Mouse (Mus musculus): Measurements from ENCODE around the gene A830031A19Rik. TPM values are rescaled to one million over a fixed set of nuclear protein-coding genes. Genes with fewer than 3 reads are reported as not detected.
A peak's percentile ranks its signal among the peaks of the same experiment; 100 is the strongest.

Gene A830031A19Rik
- polyA plus RNA-seq, 1 experiment from 2014 or later: not detected

GRCm38 (mm10) chr11:24079392-24080391, 4.8 kb upstream of the A830031A19Rik start:
- peaks cover 17% of the 10 kb centered on the region for H3K4me1 ChIP-seq
- peaks cover 2% of the 10 kb centered on the region for H3K27me3 ChIP-seq (ENCODE audit: insufficient read depth, poor library complexity, severe bottlenecking)
- no peaks in the 10 kb centered on the region for H3K9me3 ChIP-seq
- DNase-seq (ENCODE audit: low spot score): no peak
- peak overlapping the region; percentile 92 for H3K27ac ChIP-seq
- H3K36me3 ChIP-seq: no peaks in the 10 kb centered on the region
- H3K4me3 ChIP-seq: peak overlapping the region; percentile 78
- under 1% methylated on average over 43 of the region's 43 CpGs for WGBS

DNA sequence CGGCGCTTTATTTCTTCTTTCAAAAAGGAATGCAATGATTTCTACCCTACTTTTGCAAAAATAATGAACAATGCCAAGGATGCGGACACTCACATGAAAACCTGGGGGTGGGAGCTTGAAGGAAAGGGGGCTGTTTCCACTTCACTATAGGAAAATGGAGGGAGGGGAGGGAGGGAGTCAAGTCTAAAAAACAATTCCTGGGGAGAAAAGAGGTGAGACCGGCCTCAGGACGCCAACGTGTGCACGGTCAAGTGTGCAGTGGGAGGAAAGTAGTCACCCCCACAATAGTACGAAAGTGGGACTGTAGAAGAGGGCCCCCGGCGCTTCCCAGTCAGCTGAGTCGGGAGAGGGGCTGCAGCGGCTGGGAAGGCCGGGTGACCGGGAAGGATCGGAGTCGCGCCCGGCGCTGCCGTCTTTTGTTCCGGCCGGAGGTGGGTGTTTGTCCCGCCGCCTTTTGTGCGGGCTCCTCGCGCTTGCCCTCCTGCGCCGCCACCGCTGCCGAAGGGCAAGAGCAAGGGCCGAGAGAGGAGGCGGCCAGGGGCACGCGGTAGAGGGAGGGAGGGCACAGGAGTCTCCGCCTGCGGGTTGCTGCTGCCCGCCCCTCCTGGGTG, 4.0 kb upstream of the A830031A19Rik start:
- under 1% methylated on average over 38 of the region's 38 CpGs for WGBS
- Histone ChIP-seq H3K4me1 (peaks cover 19% of the 10 kb centered on the region), H3K4me3 (peak overlapping the region; percentile 78), H3K9me3 (no peaks in the 10 kb centered on the region), H3K27ac (peak overlapping the region; percentile 92), H3K27me3 (ENCODE audit: insufficient read depth, poor library complexity, severe bottlenecking) (peaks cover 9% of the 10 kb centered on the region), H3K36me3 (no peaks in the 10 kb centered on the region)
- peak; percentile 80 for DNase-seq (ENCODE audit: low spot score)

GRCm38 (mm10) chr11:24077795-24078705, 3.2 kb upstream of the A830031A19Rik start, which contains the start of gene Bcl11a:
Gene Bcl11a (plus strand): TSS chr11:24078056.
- Histone ChIP-seq H3K4me3 (peak within 1 kb of the TSS; percentile 78), H3K9me3 (no peaks in the 10 kb centered on the region), H3K36me3 (no peaks in the 10 kb centered on the region), H3K4me1 (peaks cover 19% of the 10 kb centered on the region), H3K27me3 (ENCODE audit: insufficient read depth, poor library complexity, severe bottlenecking) (peaks cover 16% of the 10 kb centered on the region), H3K27ac (peak within 1 kb of the TSS; percentile 92)
- WGBS: under 1% methylated on average over 38 of the region's 51 CpGs
- peak; percentile 95 for DNase-seq (ENCODE audit: low spot score)

- no peaks in the 10 kb centered on the region for H3K36me3 ChIP-seq
- no peaks in the 10 kb centered on the region for H3K9me3 ChIP-seq
- DNase-seq (ENCODE audit: low spot score): peak; percentile 87
- peak overlapping the region; percentile 92 for H3K27ac ChIP-seq
- peaks cover 19% of the 10 kb centered on the region for H3K4me1 ChIP-seq
- H3K27me3 ChIP-seq (ENCODE audit: insufficient read depth, poor library complexity, severe bottlenecking): peaks cover 21% of the 10 kb centered on the region
- H3K4me3 ChIP-seq: peak overlapping the region; percentile 78
- under 1% methylated on average over 57 of the region's 59 CpGs for WGBS
These were observed 2.2 kb upstream of the A830031A19Rik start for GRCm38 (mm10) chr11:24076821-24077730.

- under 1% methylated on average over 32 of the region's 32 CpGs for WGBS
- no peaks in the 10 kb centered on the region for H3K36me3 ChIP-seq
- H3K9me3 ChIP-seq: no peaks in the 10 kb centered on the region
- H3K4me1 ChIP-seq: peaks cover 15% of the 10 kb centered on the region
- DNase-seq (ENCODE audit: low spot score): peak; percentile 84
- peaks cover 21% of the 10 kb centered on the region for H3K27me3 ChIP-seq (ENCODE audit: insufficient read depth, poor library complexity, severe bottlenecking)
- H3K27ac ChIP-seq: peak overlapping the region; percentile 92
- peak overlapping the region; percentile 78 for H3K4me3 ChIP-seq
These were observed 1.3 kb upstream of the A830031A19Rik start for GRCm38 (mm10) chr11:24076127-24076650.

DNA sequence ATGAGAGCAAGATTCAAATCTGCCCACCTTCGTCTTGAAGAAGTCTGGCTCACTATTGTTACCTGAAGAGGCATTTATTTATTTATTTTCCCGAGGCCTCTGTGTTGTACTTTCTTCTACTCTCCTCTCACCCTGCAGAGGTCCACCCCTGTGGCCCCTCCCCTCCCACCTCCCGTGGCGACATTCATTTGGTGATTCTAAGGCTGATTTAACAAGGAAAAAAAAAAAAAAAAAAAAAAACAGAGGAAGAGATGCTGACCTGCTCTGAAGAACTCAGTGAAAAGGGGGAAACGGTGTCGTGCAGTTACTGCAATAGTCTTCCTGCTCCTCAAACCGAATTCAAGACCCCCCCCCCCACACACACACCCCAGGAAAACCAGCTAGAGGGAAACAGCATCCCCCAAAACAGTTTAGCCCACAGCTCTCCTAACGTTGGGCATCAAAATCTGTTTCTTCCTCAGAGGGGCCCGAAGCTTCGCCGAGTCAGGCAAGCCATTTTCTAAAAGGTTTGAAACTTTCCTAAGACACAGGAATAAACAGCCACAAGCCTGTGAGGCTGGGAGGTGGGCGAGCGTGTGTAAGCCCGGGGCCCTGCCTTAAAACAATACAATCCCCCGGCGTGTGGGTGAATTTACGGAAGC, 752 bp upstream of the A830031A19Rik start:
- WGBS: under 1% methylated on average over 17 of the region's 17 CpGs
- peaks cover 15% of the 10 kb centered on the region for H3K4me1 ChIP-seq
- peak overlapping the region; percentile 92 for H3K27ac ChIP-seq
- H3K9me3 ChIP-seq: no peaks in the 10 kb centered on the region
- H3K27me3 ChIP-seq (ENCODE audit: insufficient read depth, poor library complexity, severe bottlenecking): peaks cover 22% of the 10 kb centered on the region
- H3K36me3 ChIP-seq: no peaks in the 10 kb centered on the region
- DNase-seq (ENCODE audit: low spot score): no peak
- H3K4me3 ChIP-seq: peak overlapping the region; percentile 78

GRCm38 (mm10) chr11:24074021-24074591, 748 bp downstream of the A830031A19Rik start:
- DNase-seq (ENCODE audit: low spot score): no peak
- Histone ChIP-seq H3K36me3 (no peaks in the 10 kb centered on the region), H3K27me3 (ENCODE audit: insufficient read depth, poor library complexity, severe bottlenecking) (peaks cover 29% of the 10 kb centered on the region), H3K9me3 (no peaks in the 10 kb centered on the region), H3K4me3 (peak overlapping the region; percentile 47), H3K27ac (no peak overlapping the region), H3K4me1 (peaks cover 8% of the 10 kb centered on the region; the same call in 1 of the 2 replicates)
- WGBS: under 1% methylated on average over 18 of the region's 18 CpGs

DNA sequence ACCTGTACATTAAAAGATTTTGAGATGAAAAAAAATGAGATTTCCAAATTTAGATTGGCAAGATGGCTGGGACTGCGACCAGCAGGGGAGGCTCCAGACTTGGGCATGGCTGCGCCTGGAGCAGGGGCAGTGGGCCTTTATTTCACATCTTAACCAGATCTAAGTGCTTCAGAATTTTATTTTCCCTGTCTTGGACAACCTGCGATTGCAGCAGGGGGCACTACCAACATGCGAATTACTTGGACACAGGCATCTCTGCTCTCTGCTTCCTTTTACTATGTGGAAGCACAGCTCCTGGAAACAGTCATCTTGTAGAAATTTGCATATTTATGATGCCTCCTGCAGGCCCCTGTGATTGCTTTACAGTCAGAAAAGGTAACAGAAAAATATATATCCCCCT, 9.5 kb downstream of the A830031A19Rik start:
- Histone ChIP-seq H3K4me1 (peaks cover 12% of the 10 kb centered on the region), H3K9me3 (no peaks in the 10 kb centered on the region)
- no peak for DNase-seq (ENCODE audit: low spot score)

GRCm38 (mm10) chr11:24064221-24064620, 10.6 kb downstream of the A830031A19Rik start:
- Histone ChIP-seq H3K4me3 (no peak overlapping the region), H3K9me3 (no peaks in the 10 kb centered on the region), H3K27me3 (ENCODE audit: insufficient read depth, poor library complexity, severe bottlenecking) (peaks cover 44% of the 10 kb centered on the region), H3K4me1 (peaks cover 13% of the 10 kb centered on the region), H3K27ac (no peak overlapping the region), H3K36me3 (no peaks in the 10 kb centered on the region)
- DNase-seq (ENCODE audit: low spot score): no peak
- WGBS: 65% methylated on average over 6 of the region's 6 CpGs

More for the DNA sequence above, 9.5 kb downstream of the A830031A19Rik start:
- Histone ChIP-seq H3K36me3 (no peaks in the 10 kb centered on the region), H3K27ac (no peak overlapping the region), H3K27me3 (ENCODE audit: insufficient read depth, poor library complexity, severe bottlenecking) (peaks cover 37% of the 10 kb centered on the region), H3K4me3 (no peak overlapping the region)
- WGBS: 70% methylated on average over 4 of the region's 4 CpGs

DNA sequence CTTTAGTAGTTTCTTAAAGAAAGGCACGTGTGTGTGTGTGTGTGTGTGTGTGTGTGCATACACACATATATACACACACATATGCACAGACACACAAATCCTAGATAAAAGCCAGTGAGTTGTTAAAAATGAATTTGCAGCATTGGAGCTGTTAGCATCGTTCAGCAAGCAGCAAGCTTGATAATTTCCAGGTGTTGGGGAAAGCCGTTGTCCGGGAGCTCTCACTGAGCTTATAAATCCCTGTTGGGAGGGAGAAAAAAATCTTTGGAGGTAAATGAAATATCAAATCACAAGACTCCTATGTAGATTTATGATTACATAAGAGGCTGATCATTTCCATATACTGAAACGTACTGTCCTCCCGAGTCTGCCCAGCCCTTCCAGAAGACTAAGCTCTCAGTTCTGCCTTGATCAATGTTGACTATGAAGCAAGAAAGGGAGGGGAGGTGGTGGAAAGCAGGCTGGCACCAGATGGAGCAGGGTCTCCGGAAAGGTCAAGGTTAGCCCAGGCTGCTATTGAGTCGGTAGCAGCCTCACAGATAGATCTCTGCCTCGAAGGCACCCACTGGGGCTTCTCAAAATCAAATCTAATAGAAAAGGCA, 12.3 kb downstream of the A830031A19Rik start:
- no peak for DNase-seq (ENCODE audit: low spot score)
- H3K4me3 ChIP-seq: no peak overlapping the region
- peaks cover 58% of the 10 kb centered on the region for H3K27me3 ChIP-seq (ENCODE audit: insufficient read depth, poor library complexity, severe bottlenecking)
- H3K36me3 ChIP-seq: no peaks in the 10 kb centered on the region
- H3K9me3 ChIP-seq: no peaks in the 10 kb centered on the region
- 38% methylated on average over 9 of the region's 9 CpGs for WGBS
- peaks cover 13% of the 10 kb centered on the region for H3K4me1 ChIP-seq
- no peak overlapping the region for H3K27ac ChIP-seq
